Mouse (Mus musculus): Measurements from ENCODE around the gene Srpr. TPM values are rescaled to one million over a fixed set of nuclear protein-coding genes. Genes with fewer than 3 reads are reported as not detected.
A peak's percentile ranks its signal among the peaks of the same experiment; 100 is the strongest.

The Srpr gene
- 134 and 157 TPM in 2 replicates for polyA plus RNA-seq (2012; rRNA removed)

DNA sequence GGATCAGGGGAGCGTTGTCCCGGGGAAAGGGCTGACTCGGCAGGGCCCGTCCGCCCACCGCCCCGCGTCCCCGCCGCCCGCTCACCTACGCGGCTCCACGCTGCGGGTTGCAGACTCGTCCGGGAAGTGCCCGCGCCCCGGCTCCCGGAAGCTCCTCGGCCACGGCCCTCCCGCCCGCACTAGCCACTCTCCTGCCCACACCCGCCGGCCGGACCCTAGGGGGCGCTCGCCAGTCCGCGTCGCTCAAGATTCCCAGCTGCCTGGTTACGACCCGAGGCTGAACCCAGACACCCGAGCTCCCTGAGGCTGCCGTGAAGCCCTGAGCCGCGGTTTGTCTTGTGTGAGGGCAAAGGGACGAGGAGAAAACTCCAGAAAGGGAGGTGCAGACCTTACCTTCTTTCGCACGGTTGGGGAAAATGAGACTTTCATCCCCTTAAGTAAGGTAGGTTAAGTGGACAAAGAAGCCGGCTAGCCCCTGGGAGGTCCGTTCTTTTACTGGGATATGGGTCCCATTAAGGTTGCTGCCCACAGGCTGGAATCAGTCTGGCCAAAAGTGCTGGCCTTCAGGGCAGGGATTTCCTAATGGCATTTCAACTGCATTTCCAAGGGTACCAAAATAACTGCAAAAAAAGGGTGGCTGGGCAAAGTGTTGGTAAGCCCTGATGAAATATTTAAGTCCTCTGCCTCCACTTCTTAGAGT, at the start of gene Srpr, which contains the start of gene Tirap:
TSS of gene Srpr (plus strand) at position 404 of the 700 bp plus-strand sequence.
TSS of gene Tirap (minus strand) at position 520 of the 700 bp plus-strand sequence.
- DNase-seq (ENCODE audit: low read depth): no peak

DNA sequence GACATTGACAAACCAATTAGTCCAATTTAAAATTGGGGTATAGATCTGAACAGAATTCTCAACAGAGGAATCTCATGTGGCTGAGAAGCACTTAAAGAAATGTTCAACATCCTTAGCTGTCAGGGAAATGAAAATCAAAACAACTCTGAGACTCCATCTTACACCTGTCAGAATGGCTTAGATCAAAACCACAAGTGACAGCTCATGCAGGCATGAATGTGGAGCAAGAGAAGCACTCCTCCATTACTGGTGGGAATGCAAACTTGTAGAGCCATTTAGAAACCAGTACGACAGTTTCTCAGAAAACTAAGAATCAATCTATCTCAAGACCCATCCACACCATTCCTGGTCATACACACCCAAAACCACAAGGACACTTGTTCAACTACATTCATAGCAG, 47.1 kb upstream of the Srpr start:
- DNase-seq (ENCODE audit: low read depth): no peak

DNA sequence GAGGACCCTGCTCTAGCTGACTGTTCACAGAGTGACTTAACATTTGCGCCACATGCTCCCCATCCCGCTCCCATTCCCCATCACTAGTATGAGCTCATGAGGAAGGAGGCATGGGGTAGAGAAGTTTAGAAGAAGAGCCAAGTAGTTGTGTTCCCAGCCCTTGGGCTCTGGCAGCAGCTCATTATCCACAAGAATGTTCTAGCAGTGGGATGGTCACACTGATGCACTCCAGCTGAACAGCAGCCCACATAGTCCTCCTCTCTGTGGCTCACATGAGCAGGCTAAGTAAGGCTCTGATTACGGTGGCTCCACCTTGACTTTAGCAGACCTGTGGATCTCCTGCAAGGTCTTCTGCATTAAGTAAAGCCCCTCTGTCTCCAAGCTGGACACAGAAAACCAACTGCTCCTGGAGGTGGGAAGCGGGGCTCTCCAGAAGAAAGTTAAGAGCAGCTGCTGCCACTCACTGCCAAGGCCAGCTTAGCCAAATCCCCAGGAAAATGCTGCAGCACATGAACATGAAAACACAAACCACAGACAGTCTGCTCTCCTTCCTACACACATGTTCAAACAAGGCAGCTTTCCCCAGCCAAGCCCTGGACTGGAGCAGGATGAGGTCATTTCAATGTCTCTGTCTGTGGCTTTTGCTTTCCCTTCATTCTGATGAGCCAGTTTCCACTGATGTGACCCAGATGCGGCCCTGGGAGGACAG, 43.8 kb upstream of the Srpr start:
- DNase-seq (ENCODE audit: low read depth): no peak

DNA sequence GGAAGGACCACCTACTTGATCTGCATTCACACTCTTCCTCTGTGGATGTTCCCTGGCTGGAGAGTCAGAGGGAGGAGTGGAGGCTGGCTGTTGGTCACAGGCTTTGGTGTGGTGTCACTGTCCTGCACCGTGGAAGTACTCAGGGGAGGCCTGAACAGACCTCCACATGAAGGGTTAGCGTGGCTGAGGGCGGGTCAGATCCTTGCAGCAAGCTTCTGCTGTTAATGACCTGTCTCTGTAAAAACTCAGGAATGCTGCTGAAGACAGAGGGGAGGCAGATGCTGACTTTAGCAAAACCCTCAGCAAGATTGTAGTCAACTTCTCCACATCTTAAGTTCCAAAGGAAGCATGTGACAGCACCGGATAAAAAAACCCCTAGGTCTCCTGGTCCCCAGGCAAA, 43.1 kb upstream of the Srpr start:
- DNase-seq (ENCODE audit: low read depth): no peak

DNA sequence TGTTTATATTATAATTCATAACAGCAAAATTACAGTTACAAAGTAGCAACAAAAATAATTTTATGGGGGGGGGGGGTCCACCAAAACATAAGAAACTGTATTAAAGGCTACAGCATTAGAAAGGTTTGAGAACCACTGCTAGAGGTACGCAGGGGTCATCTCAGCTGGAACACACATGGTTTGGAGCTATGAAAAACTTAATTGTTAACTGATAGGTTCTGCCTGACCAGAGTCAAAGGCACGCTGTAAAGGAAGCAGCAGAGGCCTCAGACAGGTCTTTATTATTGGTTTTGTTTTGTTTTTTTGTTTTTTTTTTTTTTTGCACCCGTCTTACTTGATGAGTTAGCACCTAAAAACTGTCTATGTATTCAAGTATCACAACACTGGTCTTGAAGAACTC, 41.5 kb upstream of the Srpr start:
- no peak for DNase-seq (ENCODE audit: low read depth)

DNA sequence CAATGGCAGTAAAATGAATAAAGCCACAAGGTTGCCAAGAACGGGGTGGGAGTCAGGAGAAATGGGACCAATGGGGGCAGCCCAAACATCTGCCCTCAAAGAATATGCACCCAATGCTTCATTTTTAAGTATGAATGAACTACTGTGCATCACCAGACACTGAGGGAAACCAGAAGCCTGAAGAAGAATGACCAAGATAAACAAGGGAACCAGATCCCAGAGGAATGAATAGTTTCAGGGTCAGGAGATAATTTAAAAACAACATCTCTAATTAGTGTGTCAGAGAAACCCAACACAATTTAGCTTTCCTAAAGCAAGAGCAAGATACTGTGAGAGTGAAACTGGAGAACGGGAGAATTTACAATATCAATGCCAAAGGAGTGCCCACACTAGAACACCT, 39.3 kb upstream of the Srpr start:
- no peak for DNase-seq (ENCODE audit: low read depth)

DNA sequence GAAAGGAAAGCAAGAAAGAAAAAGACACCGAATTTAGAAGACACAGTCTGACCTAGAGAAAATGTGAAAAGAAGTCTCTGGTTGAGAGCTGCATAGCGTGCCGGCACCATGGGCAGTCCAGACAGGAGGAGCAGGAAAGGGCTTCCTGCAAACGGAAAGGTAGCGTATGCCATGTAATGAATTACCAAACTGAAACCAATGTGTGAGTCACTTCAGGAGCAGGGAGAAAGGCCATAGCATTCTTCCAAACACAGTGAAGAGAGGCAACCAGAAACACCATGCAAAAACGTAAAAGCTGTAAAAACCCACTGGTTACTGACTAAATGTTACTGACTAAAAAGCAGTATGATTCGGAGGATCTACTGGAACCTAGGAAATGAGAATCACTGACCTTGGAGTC, 38.3 kb upstream of the Srpr start:
- DNase-seq (ENCODE audit: low read depth): no peak

DNA sequence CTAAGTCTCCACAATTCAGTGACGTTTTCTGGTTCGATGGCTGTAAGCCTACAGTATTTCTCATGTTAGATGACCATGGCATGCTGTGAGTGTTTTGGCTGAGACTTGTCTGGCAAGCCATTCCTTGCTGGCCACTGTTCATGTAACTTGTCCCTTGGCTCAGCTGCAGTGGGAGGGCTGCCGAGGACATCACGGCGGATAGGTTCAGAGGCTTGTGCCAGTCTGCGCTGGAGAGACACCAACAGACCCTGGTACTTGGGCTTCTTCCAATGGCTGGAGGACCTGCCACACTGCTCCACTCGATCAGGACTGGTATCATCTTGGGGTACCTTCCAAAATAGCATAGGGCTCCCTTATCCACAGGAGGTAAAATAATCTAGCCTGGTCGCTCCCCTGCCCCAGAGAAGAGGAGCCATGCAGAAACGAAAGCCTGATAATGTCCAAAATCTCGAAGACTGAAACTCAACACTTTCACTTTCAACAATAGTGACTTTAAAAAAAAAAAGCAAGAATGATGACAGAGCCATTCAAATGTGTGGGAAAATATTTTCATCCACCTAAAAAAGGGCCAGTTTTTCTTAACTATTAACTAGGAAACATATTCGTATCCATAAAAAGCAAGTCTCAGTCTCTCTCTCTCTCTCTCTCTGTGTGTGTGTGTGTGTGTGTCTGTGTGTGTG, 36.8 kb upstream of the Srpr start:
- no peak for DNase-seq (ENCODE audit: low read depth)

DNA sequence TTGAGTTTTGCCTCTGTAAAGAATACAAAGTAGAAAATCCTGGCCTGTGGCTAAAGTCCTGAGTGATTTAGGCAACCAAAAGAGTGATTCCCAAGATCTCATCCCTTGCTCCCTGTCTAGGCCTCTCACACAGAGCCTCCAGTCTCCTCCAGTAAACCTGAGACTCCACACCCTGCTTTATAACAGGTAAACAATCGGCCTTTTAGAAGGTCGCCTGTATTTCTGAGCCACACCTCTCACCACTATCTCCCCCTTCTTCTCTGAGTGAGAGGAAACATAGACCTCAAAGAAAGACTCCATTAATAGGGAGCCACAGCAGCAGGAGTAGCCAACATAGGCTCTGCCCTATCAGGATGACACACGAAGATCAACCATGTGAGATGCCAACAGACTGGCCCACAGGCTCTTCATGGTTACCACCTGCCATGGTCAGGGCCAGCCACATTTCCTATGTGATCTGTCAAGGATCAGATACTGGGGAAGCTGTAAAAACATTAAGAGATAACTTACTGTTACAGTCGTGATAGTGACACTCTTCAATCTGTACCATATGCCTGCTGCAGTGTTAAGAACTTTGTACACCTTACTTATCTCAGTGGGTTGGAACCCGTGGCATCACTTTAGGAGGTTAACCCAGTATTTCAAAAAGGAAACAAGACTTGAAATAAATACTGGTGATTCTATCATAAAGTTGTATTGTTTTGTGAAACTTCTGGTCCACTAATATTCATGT, 35.7 kb upstream of the Srpr start:
- no peak for DNase-seq (ENCODE audit: low read depth)

DNA sequence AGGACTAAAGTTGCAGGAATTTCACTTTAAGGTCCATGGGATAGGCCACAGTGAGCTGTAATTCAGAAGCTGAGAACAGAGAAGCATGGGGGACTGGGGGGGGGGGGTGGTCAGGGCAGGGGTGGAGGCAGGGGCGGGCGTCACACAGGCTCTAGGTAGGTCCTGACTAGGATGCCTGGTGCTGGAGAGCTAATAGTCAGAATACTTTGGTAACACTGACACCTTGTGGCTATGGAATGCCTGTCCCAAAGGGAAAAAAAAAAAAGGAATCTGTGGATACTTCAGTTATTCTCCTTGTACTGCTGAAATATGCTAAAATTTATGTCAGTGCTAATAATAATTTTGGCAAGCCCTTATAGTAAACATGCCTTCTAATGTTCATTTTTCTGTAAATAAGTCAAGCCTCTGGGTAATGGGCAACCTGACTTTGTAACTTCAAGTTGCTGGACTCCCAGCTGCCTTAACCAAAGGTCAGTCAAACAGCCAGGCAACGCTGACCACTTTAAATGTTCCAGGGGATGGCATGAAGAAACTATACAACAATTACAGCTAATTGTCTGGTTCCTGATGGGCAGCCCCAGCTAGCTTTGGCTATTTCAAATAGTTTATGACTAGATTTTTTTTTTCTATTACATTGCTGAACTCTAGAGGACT, 33.7 kb upstream of the Srpr start:
- DNase-seq (ENCODE audit: low read depth): no peak

DNA sequence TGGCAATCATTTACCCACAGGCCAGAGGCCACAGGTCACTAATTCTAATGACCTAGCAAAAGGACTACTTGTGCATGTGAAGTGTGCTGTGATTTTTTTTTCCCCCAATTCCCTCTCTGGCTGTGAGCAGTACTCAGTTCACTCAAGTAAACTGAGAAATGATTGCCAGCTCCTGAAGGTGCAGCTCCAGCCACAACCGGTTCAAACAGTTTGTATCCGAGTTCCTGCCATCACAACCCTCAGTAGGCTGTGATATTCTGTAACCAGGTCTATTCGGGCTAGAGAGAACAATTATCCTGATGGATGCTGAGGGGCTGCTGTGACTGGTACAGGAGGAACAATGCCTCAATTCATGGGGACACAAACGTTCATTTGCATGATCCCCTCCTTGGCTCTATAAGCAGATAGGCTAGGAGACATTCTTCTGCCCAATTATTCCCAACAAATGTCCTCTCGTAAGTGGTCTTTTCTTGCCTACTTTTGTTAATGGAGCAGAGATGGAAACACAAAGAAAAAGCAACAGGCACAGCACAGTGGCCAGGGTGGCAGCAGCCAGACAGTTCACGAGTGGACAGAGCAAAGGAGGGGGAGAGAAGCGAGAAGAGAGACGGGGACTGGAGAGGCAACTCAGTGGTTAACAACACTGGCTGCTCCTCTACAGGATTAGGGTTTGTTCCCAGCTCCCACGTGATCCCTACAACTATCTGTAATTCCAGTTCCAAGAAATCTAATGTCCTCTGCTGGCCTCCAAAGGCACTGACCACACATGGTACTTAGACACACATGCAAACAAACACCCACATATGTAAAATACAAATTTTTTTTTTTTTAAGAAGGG, 33.0 kb upstream of the Srpr start:
- no peak for DNase-seq (ENCODE audit: low read depth)

DNA sequence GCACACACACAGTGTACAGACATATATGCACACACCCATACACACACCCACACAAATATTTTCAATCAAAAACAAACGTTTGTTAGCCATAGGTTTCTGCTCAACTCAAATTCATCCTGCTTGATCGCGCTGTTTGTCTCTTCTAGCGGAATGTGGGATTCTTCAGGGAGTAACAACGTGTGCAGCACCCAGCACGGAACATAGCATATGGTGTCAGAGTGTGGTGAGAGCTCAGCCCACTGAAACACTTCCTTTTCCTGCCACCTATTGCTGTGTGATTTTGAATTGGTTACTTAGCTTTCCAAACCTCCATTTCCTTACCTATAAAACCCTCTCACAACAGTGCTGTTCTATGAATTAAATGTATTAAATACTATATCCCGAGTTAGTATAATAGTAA, 29.9 kb upstream of the Srpr start:
- no peak for DNase-seq (ENCODE audit: low read depth)

DNA sequence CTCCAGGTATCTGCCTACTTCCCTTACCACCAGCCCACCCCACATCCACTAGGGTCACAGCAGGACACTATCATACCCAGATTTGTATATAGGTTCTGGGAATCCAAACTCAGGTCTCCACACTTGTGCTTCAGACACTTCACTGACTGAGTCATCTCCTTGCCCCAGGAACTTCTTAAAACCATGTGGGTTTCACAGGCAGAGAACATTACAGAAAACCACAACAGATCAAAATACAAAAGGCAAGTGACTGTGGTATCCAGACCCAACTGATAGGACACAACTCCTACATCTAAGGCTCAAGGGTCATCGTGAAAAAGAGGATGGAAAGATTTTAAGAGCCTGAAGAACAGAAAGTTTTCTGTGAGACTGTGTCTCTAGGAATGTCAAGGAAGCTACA, 26.6 kb upstream of the Srpr start:
- DNase-seq (ENCODE audit: low read depth): no peak

DNA sequence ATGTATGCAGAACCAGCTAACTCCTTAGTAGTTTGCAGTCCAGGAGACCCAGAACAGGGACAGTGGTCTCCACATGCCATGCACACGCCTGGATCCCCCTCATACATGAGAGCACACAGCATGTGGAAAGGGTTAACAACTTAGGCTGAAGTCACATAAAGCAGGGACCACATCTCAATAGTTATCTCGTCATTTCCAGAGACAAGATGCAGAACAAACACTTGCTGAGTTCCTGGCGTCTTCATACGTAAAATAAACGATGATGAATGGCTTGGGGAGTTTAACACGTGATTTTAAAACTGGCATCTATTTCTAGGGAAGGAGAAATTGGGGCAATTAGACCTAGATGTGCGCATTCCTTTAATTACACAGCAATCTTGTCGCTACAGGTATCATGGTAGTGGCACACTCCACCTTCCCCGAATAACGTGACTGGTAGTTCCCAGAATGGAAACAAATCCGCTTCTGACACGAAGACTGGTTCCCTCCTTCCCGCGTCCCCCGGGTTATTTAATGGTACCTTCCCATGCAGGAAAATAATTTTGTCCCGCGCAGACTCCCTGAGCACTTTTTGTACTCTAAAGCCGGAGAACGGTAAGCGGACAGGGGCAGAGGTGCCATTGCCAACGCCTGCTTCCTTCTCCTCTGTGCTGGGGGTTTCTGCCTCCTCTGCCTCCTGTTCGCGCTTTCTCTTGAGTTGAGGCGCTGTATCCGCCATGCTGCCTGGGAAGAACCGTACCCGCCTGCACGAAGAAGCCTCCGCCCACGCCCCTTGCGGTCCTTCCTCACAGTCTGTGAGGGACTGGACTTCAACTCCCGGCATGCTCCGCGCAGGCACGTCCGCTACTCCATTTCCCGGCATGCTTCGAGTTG, 24.5 kb upstream of the Srpr start, which contains the start of gene Dcps:
TSS of gene Dcps (minus strand) at position 811 of the 873 bp plus-strand sequence.
- peak; percentile 75 for DNase-seq (ENCODE audit: low read depth)

DNA sequence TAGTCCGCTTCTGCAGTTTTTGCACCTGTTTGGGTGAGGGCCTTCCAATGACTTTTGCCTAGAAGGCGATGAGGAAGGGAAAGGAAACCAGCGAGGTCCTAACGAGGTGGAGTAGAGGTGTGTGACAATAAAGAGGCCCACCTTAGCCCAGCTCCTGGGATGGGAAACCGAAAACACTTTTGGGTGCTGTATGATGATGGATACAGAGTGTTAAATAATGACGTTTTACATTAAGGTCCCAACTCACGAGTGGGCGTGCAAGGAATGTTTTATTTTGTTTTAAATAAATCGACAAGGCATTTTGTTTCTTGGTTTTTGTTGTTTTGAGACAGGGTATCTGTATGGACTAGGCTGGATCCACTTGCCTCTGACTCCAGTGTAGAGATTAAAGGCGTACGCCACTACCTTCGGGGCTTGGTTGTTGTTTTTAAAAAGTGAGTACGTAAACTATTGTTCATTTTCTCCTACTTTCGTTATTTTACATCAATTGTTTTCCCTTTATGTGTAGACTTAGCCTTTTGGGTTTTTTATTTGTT, 23.8 kb upstream of the Srpr start:
- no peak for DNase-seq (ENCODE audit: low read depth)

DNA sequence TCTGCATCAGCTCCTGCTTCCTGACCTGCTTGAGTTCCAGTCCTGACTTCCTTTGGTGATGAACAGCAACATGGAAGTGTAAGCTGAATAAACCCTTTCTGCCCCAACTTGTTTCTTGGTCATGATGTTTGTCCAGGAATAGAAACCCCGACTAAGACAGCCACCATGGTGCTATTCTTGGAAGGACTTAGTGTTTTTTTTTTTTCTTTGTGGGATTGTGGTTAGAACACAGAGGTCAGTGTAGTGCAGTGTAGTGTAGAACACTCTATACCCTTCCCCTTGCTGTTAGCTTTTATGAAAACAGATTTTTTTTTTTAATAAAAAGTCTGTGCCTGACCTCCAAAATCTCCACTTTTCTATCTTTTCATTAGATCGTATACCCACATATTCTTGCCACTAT, 17.1 kb upstream of the Srpr start:
- DNase-seq (ENCODE audit: low read depth): no peak

DNA sequence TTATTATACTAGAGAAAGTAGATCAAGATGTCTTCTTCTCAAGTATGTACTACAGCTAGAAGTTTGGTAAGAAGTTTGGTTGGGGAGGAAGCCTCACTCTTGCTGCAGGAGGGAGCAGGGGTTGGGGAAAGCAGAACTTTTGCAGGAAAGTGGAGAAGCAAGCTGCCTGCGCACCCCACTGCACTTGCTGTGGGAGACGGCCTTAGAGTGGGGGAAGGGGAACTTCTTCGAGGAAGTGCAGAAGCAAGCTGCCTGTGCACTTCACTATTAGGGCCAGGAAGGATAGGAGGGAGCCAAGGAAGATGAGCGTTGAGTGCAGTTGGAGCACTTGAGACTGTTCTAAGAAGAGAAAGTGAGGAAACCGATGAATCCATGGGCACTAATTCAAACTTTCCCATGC, 16.6 kb upstream of the Srpr start:
- DNase-seq (ENCODE audit: low read depth): no peak

DNA sequence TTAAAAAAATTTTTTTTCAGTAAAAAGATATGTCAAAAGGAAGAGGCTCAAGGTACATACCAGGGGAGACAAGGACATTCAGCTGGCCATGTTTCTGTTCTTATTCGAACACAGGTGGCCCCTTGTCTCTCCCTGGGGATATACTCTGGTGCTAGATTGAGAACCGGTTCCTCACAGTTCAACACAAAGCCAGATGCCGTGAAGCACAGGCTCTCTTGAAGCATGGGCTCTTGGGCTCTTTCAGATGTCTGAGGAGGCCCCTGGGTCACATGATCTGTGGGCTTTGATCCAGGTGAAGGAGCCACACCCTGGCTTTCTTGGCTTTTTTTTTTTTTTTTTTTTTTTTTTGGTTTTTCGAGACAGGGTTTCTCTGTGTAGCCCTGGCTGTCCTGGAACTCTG, 13.5 kb upstream of the Srpr start:
- DNase-seq (ENCODE audit: low read depth): no peak

DNA sequence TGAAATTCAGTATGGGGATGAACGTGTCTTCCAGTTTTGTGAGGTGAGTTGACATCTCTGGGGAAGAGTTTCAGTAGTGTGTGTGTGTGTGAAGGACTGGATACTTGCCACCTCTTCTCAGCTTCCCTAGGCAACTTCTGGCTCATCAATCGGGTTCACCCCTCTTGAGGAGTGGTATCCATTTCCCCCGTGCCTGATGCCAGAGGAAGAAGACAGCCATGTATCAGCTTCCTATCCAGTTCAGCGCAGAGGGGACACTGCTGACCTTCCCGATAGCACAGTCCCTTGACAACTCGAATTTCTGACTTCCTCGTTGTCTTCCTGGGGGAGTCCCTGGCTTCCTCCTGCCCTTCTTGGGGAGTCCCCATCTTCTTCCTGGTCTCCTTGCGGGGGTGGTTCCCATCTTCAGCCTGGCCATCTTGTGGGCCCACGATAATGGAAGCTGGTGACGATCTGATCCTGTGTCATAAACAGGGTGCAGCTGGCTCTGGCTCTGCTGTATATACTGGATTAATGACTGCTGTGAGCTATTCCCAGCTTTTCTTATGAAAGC, 12.5 kb upstream of the Srpr start:
- DNase-seq (ENCODE audit: low read depth): no peak
